Mouse (Mus musculus): Measurements from ENCODE around the gene Ripor2. TPM values are rescaled to one million over a fixed set of nuclear protein-coding genes. Genes with fewer than 3 reads are reported as not detected.

The Ripor2 gene
- total and polyA plus RNA-seq, 3 experiments, result 4.7 to 8.2 (median 7.4) TPM

DNA sequence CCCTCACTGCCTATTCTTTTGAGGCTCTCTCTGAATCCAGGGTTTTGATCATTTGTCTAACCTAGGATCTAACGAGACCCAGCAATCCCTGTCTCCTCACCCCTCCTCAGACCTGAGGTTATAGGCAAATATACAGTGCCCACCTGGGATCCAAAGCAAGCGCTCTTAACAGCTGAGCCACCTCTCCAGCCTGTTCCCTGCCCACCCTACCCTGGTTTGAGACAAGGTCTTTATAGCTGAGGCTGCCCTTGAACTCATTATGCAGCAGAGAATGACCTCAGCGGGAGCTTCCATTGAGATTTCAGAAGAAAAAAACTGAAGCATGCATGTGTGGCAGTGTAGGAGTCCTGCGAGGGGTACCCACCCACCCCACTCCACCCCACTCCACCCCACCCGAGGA lies 152.5 kb downstream of the Ripor2 start:
- no peak for TF ChIP-seq EP300 (IDR thresholded peaks at IDR 0.05; ENCODE audit: insufficient read depth, low read depth, low read length)
- no peak for TF ChIP-seq CTCF (IDR thresholded peaks at IDR 0.05)
- no peak for TF ChIP-seq POLR2A (IDR thresholded peaks at IDR 0.05; ENCODE audit: insufficient read depth, low read depth, low read length)
- no peaks in the 10 kb centered on the region for H3K27me3 ChIP-seq (ENCODE audit: control insufficient read depth, insufficient read depth, low read length)
- DNase-seq, result no peak
- no peak overlapping the region for H3K27ac ChIP-seq
- no peaks in the 10 kb centered on the region for H3K36me3 ChIP-seq (ENCODE audit: control insufficient read depth, insufficient read depth, low read length)
- H3K9ac ChIP-seq (ENCODE audit: low read depth, low read length), result no peak overlapping the region
- intact Hi-C loops (cut with DNase I), result no loop called here
- H3K4me1 ChIP-seq (ENCODE audit: control insufficient read depth, insufficient read depth, low read length), result peaks cover 1% of the 10 kb centered on the region; the same call in 1 of the 2 replicates
- WGBS, result 86% methylated on average over 5 of the region's 5 CpGs
- H3K79me2 ChIP-seq (replicated peaks; ENCODE audit: control insufficient read depth, insufficient read depth, low read length), result no peaks in the 10 kb centered on the region
- no peak overlapping the region for H3K4me3 ChIP-seq

GRCm38 (mm10) chr13:24735608-24736131 lies 153.7 kb downstream of the Ripor2 start:
- Histone ChIP-seq H3K4me3 (no peak overlapping the region), H3K79me2 (replicated peaks; ENCODE audit: control insufficient read depth, insufficient read depth, low read length) (no peaks in the 10 kb centered on the region), H3K36me3 (ENCODE audit: control insufficient read depth, insufficient read depth, low read length) (no peaks in the 10 kb centered on the region), H3K9ac (ENCODE audit: low read depth, low read length) (no peak overlapping the region), H3K4me1 (ENCODE audit: control insufficient read depth, insufficient read depth, low read length) (peaks cover 1% of the 10 kb centered on the region; the same call in 1 of the 2 replicates), H3K27ac (peak overlapping the region; percentile 43; the same call in 1 of the 2 replicates), H3K27me3 (ENCODE audit: control insufficient read depth, insufficient read depth, low read length) (no peaks in the 10 kb centered on the region)
- intact Hi-C loops (cut with DNase I), result no loop called here
- WGBS, result 47% methylated on average over 6 of the region's 6 CpGs
- TF ChIP-seq EP300 (IDR thresholded peaks at IDR 0.05; ENCODE audit: insufficient read depth, low read depth, low read length), result no peak
- TF ChIP-seq CTCF (IDR thresholded peaks at IDR 0.05), result no peak
- TF ChIP-seq POLR2A (IDR thresholded peaks at IDR 0.05; ENCODE audit: insufficient read depth, low read depth, low read length), result no peak
- DNase-seq, result no peak

DNA sequence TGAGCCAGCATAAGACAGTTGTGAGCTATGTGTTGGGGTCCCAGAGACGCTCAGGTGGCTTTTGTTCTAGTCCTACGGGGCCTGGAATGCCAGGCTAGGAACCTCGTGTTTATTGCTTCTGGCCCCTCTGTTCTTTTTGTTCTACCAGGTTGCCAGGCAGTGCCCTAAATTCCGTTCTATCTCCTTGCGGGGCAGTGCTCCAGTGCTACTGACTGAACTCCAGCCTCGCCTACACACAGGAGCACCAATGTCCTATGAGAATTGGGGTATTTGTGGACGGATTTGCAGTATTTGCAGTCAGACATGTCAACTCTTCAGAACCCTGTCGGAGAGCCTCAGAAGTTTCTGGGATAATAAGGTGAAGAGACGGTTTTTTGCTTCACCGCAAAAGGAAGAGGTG lies 159.0 kb downstream of the Ripor2 start, which contains the start of gene Armh2:
Gene Armh2, plus strand, starts transcription at position 205 of the 400 bp plus-strand sequence.
- WGBS, result 88% methylated on average over 10 of the region's 10 CpGs
- intact Hi-C loops (cut with DNase I), result no loop called here

GRCm38 (mm10) chr13:24747823-24748222 lies 165.8 kb downstream of the Ripor2 start:
- H3K9ac ChIP-seq (ENCODE audit: low read depth, low read length), result no peak overlapping the region
- peak in 1 of 2 experiments; percentile 15 for DNase-seq
- H3K27ac ChIP-seq, result peak overlapping the region; percentile 28; the same call in 1 of the 2 replicates
- WGBS, result 70% methylated on average over 3 of the region's 3 CpGs
- H3K4me3 ChIP-seq, result no peak overlapping the region
- peaks cover 2% of the 10 kb centered on the region; the same call in 1 of the 2 replicates for H3K36me3 ChIP-seq (ENCODE audit: control insufficient read depth, insufficient read depth, low read length)
- intact Hi-C loops (cut with DNase I), result no loop called here
- H3K79me2 ChIP-seq (replicated peaks; ENCODE audit: control insufficient read depth, insufficient read depth, low read length), result no peaks in the 10 kb centered on the region
- no peaks in the 10 kb centered on the region for H3K27me3 ChIP-seq (ENCODE audit: control insufficient read depth, insufficient read depth, low read length)
- TF ChIP-seq POLR2A (IDR thresholded peaks at IDR 0.05; ENCODE audit: insufficient read depth, low read depth, low read length) (no peak), EP300 (IDR thresholded peaks at IDR 0.05; ENCODE audit: insufficient read depth, low read depth, low read length) (no peak), CTCF (IDR thresholded peaks at IDR 0.05) (no peak)
- no peaks in the 10 kb centered on the region for H3K4me1 ChIP-seq (ENCODE audit: control insufficient read depth, insufficient read depth, low read length)

More for the DNA sequence above, 159.0 kb downstream of the Ripor2 start, which contains the start of gene Armh2:
- H3K36me3 ChIP-seq (ENCODE audit: control insufficient read depth, insufficient read depth, low read length), result no peaks in the 10 kb centered on the region
- no peak within 1 kb of the TSS for H3K27ac ChIP-seq
- no peak within 1 kb of the TSS for H3K4me3 ChIP-seq
- H3K4me1 ChIP-seq (ENCODE audit: control insufficient read depth, insufficient read depth, low read length), result no peaks in the 10 kb centered on the region
- H3K27me3 ChIP-seq (ENCODE audit: control insufficient read depth, insufficient read depth, low read length), result no peaks in the 10 kb centered on the region
- no peaks in the 10 kb centered on the region for H3K79me2 ChIP-seq (replicated peaks; ENCODE audit: control insufficient read depth, insufficient read depth, low read length)
- no peak for DNase-seq
- TF ChIP-seq EP300 (IDR thresholded peaks at IDR 0.05; ENCODE audit: insufficient read depth, low read depth, low read length), result no peak
- TF ChIP-seq POLR2A (IDR thresholded peaks at IDR 0.05; ENCODE audit: insufficient read depth, low read depth, low read length), result no peak
- no peak for TF ChIP-seq CTCF (IDR thresholded peaks at IDR 0.05)
- no peak within 1 kb of the TSS for H3K9ac ChIP-seq (ENCODE audit: low read depth, low read length)

- Histone ChIP-seq H3K27ac (no peak overlapping the region), H3K36me3 (ENCODE audit: control insufficient read depth, insufficient read depth, low read length) (peaks cover 2% of the 10 kb centered on the region; the same call in 1 of the 2 replicates), H3K79me2 (replicated peaks; ENCODE audit: control insufficient read depth, insufficient read depth, low read length) (no peaks in the 10 kb centered on the region), H3K4me3 (no peak overlapping the region), H3K9ac (ENCODE audit: low read depth, low read length) (no peak overlapping the region), H3K4me1 (ENCODE audit: control insufficient read depth, insufficient read depth, low read length) (no peaks in the 10 kb centered on the region), H3K27me3 (ENCODE audit: control insufficient read depth, insufficient read depth, low read length) (no peaks in the 10 kb centered on the region)
- intact Hi-C loops (cut with DNase I), result no loop called here
- TF ChIP-seq POLR2A (IDR thresholded peaks at IDR 0.05; ENCODE audit: insufficient read depth, low read depth, low read length) (no peak), EP300 (IDR thresholded peaks at IDR 0.05; ENCODE audit: insufficient read depth, low read depth, low read length) (no peak), CTCF (IDR thresholded peaks at IDR 0.05) (no peak)
- 90% methylated on average over 8 of the region's 8 CpGs for WGBS
- DNase-seq, result no peak
These were observed 168.8 kb downstream of the Ripor2 start for GRCm38 (mm10) chr13:24750807-24751206.

DNA sequence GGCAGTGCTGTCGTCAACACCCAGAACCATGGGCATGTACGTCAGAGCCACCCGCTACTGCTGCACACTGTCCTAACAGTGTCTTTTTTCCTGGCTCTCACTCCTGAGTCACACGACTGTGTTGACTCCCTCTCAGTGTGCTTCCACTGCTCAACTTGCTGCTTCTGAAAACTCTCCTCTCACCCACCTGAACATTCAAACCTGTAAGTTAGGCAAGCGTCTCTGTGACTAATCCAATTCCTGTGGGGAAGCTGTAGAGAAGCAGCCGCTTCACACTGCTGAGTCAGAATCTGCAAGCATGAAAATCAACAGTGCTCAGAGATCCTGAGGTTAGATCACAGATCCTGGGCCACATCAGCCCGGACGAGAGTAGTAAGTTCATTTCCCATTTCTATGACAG lies 169.4 kb downstream of the Ripor2 start:
- Histone ChIP-seq H3K36me3 (ENCODE audit: control insufficient read depth, insufficient read depth, low read length) (peaks cover 2% of the 10 kb centered on the region; the same call in 1 of the 2 replicates), H3K27ac (no peak overlapping the region), H3K9ac (ENCODE audit: low read depth, low read length) (no peak overlapping the region), H3K4me3 (no peak overlapping the region), H3K4me1 (ENCODE audit: control insufficient read depth, insufficient read depth, low read length) (no peaks in the 10 kb centered on the region), H3K27me3 (ENCODE audit: control insufficient read depth, insufficient read depth, low read length) (no peaks in the 10 kb centered on the region), H3K79me2 (replicated peaks; ENCODE audit: control insufficient read depth, insufficient read depth, low read length) (no peaks in the 10 kb centered on the region)
- DNase-seq, result no peak
- no peak for TF ChIP-seq POLR2A (IDR thresholded peaks at IDR 0.05; ENCODE audit: insufficient read depth, low read depth, low read length)
- no peak for TF ChIP-seq EP300 (IDR thresholded peaks at IDR 0.05; ENCODE audit: insufficient read depth, low read depth, low read length)
- TF ChIP-seq CTCF (IDR thresholded peaks at IDR 0.05), result no peak
- 90% methylated on average over 8 of the region's 8 CpGs for WGBS
- intact Hi-C loops (cut with DNase I), result no loop called here

Data from heart, adult 2 months (tissue).